Mouse (Mus musculus): ENCODE results near the gene Gap43. TPM values are rescaled to one million over a fixed set of nuclear protein-coding genes. Genes with fewer than 3 reads are reported as not detected.
A peak's percentile ranks its signal among the peaks of the same experiment; 100 is the strongest.

The Gap43 gene
- total RNA-seq, 2 experiments from 2014 or later: 0.47 TPM; not detected in 1

- H3K27ac ChIP-seq: no peak overlapping the region
- intact Hi-C loops (cut with DNase I): no loop called here
- no peak for DNase-seq
- no peak overlapping the region for H3K4me3 ChIP-seq
- no peak for TF ChIP-seq CTCF (IDR thresholded peaks at IDR 0.05)
These were observed 8.1 kb downstream of the Gap43 start for GRCm38 (mm10) chr16:42332321-42332720.

DNA sequence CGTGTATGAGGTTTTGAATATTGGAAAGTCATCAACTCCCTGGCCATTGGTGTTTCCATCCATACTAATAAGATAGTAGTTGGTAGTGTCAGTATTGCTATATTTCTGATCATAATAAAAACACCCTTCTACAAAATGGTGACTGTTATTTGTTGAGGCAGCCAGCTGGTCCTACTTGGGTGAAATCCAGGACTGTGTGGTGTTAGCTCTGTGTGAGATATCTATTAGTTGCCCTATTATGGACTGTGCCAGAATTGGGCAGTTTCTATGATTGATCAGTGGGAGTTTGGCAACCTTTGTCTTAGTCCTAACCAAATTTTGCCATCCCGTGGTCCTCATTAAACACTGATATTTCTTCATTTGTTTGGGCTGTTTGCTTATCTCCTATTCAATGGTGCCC, 14.3 kb downstream of the Gap43 start:
- DNase-seq: no peak
- TF ChIP-seq CTCF (IDR thresholded peaks at IDR 0.05): no peak
- intact Hi-C loops (cut with DNase I): no loop called here
- Histone ChIP-seq H3K4me3 (no peak overlapping the region), H3K27ac (no peak overlapping the region)

DNA sequence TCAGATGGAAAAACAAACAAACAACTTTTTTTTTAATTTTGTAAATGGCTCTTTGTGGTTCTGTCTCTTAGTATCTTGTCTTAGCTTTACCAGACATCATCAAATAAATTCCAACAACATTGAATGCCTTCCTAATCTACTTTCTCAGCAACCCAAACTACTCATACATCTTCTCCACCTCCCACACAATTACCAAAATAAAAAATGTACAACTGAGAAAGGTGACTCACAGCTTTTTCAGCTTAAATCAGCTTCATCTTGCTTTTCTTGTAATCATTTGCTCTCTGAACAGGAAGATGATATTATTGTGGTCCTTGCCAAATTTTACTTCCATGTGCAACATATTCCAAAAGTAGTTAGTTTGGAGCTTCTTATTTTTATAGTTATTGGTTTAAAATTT, 14.9 kb downstream of the Gap43 start:
- DNase-seq: no peak
- Histone ChIP-seq H3K27ac (no peak overlapping the region), H3K4me3 (no peak overlapping the region)
- TF ChIP-seq CTCF (IDR thresholded peaks at IDR 0.05): no peak
- intact Hi-C loops (cut with DNase I): no loop called here

- DNase-seq: no peak
- Histone ChIP-seq H3K27ac (no peak overlapping the region), H3K4me3 (no peak overlapping the region)
- no peak for TF ChIP-seq CTCF (IDR thresholded peaks at IDR 0.05)
- intact Hi-C loops (cut with DNase I): no loop called here
These were observed 20.6 kb downstream of the Gap43 start for GRCm38 (mm10) chr16:42319831-42320230.

GRCm38 (mm10) chr16:42319365-42319764, 21.1 kb downstream of the Gap43 start:
- DNase-seq: no peak
- H3K4me3 ChIP-seq: no peak overlapping the region
- intact Hi-C loops (cut with DNase I): no loop called here
- no peak for TF ChIP-seq CTCF (IDR thresholded peaks at IDR 0.05)
- H3K27ac ChIP-seq: no peak overlapping the region

- TF ChIP-seq CTCF (IDR thresholded peaks at IDR 0.05): no peak
- no peak overlapping the region for H3K4me3 ChIP-seq
- intact Hi-C loops (cut with DNase I): no loop called here
- no peak for DNase-seq
- H3K27ac ChIP-seq: no peak overlapping the region
These were observed 28.3 kb downstream of the Gap43 start for GRCm38 (mm10) chr16:42312125-42312524.

DNA sequence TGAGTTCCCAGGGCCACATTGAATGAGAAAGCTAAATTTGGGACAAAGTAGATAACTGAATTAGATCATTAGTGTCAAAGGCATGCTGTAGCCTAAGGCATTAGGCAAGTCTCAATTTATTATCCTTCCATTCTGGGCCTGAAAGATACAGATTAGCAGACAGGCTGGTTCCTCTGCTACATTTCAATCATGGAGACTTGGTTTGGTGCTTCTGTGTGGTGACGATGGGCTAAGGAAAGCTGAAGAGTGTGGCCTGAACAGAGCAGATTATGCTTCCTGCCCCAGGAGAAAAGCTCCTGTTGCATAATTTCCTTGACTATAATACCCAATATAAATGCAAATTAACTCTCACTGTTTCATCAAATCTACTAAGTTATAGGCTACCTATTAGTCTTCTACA, 31.7 kb downstream of the Gap43 start:
- no peak for TF ChIP-seq CTCF (IDR thresholded peaks at IDR 0.05)
- no peak for DNase-seq
- intact Hi-C loops (cut with DNase I): no loop called here
- Histone ChIP-seq H3K4me3 (no peak overlapping the region), H3K27ac (no peak overlapping the region)

DNA sequence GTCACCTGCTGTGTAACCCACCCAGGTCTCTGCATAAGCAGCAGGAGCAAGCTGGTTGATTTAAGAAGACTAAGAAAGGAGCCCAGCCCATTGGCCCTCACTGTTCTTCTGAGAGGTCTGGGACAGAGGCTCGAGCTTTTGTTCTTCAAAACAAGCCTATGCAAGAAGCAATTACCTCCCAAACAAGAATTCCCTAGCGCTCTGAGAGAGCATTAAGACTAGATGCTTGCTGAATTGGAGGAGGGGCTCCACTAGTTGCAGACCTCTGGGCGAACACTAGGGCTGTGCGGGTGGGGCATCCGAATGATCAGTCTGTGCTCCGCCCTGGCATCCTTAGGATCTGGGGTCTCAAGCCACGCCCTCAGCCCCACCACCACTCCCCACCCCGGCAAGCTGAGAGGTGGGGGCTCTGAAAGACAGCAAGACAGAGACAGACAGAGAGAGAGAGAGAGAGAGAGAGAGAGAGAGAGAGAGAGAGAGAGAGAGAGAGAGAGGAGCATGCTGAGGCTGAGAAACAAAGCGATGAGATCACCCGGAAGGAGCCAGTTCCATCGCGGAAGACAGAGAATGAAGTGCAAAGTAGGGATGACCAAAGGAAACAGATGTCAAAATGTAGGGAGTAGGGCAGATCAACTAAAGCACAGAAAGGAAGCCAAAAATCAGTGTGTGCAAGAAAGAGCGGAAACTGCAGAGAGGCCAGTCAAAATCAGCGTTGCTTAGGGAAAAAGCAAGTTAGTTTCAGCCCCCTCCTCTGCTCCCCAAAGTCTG, 34.3 kb downstream of the Gap43 start:
- H3K27ac ChIP-seq: no peak overlapping the region
- H3K4me3 ChIP-seq: peak overlapping the region; percentile 35
- no peak for TF ChIP-seq CTCF (IDR thresholded peaks at IDR 0.05)
- DNase-seq: peak; percentile 29
- intact Hi-C loops (cut with DNase I): no loop called here

DNA sequence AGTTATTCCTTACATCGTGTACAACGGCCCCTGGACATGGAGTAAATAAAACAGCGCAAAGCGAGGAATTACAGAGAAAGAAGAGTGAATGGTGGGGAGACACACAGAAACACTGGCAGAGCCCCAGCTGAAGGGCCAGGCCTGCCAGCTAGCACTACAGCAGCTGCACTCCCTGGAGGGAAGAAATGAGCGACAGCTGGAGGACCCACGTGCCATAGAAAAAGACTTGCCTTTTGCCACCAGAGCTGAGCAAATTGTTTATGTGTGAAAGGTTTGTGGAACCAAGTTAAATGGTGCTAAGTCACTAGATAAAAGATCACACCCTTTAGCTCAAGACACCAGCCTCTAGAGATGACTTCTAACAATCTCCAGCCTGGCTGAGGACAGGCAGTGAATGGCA, 37.0 kb downstream of the Gap43 start:
- DNase-seq: peak; percentile 26
- no peak for TF ChIP-seq CTCF (IDR thresholded peaks at IDR 0.05)
- H3K27ac ChIP-seq: no peak overlapping the region
- no peak overlapping the region for H3K4me3 ChIP-seq
- intact Hi-C loops (cut with DNase I): no loop called here

DNA sequence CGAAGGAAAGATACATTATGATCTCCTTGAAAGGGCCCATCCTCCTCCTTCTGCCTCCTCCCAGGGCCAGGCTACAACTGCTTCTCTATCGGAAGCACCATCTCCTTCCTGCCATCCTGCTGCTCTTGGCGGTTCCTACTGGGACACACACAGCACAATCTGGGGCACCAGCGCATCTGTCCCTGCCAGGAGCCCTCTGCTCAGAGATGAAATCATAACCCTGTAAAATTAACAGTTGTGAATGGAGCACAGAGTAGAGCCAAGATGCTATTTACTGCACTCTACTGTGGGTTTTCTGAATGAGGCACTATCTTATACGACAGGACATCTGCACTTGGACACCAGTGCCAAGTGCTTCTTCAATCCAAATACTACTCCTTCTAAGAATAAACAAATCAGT, 46.0 kb downstream of the Gap43 start:
- H3K4me3 ChIP-seq: no peak overlapping the region
- TF ChIP-seq CTCF (IDR thresholded peaks at IDR 0.05): no peak
- intact Hi-C loops (cut with DNase I): no loop called here
- H3K27ac ChIP-seq: no peak overlapping the region
- DNase-seq: no peak

DNA sequence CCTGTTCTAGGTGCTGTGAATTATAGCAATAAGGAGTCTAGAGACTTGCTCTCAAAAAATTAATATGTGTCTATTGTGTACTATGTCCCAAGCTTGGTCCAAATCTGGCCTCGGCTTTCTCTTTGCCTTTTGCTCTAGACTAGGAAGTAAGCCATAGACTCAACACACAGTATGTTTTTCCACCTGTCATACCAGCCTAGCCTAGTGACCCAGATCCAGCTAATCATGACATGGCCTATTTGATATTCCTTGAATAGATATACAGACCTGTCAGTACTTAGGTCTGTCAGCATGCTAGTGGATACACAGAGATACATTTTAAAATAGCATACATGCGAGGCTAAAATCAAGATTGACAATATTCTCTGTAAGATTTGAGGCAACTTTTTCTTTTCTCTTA, 46.4 kb downstream of the Gap43 start:
- Histone ChIP-seq H3K27ac (no peak overlapping the region), H3K4me3 (no peak overlapping the region)
- no peak for DNase-seq
- TF ChIP-seq CTCF (IDR thresholded peaks at IDR 0.05): no peak
- intact Hi-C loops (cut with DNase I): no loop called here

GRCm38 (mm10) chr16:42291572-42291971, 48.9 kb downstream of the Gap43 start:
- Histone ChIP-seq H3K4me3 (no peak overlapping the region), H3K27ac (no peak overlapping the region)
- TF ChIP-seq CTCF (IDR thresholded peaks at IDR 0.05): no peak
- intact Hi-C loops (cut with DNase I): no loop called here
- DNase-seq: no peak

- Histone ChIP-seq H3K4me3 (no peak overlapping the region), H3K27ac (no peak overlapping the region)
- no peak for DNase-seq
- intact Hi-C loops (cut with DNase I): no loop called here
- no peak for TF ChIP-seq CTCF (IDR thresholded peaks at IDR 0.05)
These were observed 56.4 kb downstream of the Gap43 start for GRCm38 (mm10) chr16:42284005-42284404.

GRCm38 (mm10) chr16:42277713-42278112, 62.7 kb downstream of the Gap43 start:
- Histone ChIP-seq H3K27ac (no peak overlapping the region), H3K4me3 (no peak overlapping the region)
- intact Hi-C loops (cut with DNase I): loop anchor here (2.0 to 10.0 kb wide), 3 partner anchors 505 to 1525 kb away; no protein-coding TSS in a partner anchor
- no peak for DNase-seq
- no peak for TF ChIP-seq CTCF (IDR thresholded peaks at IDR 0.05)
